Mouse (Mus musculus): ENCODE data around the gene Nfkbiz. TPM values are rescaled to one million over a fixed set of nuclear protein-coding genes. Genes with fewer than 3 reads are reported as not detected.
"Not testable (repeated sequence)": the region's sequence is repeated elsewhere in the genome, so short reads cannot be mapped to it uniquely, and the experiment has no call there.

Nfkbiz gene
- total RNA-seq (2021): 1 to 10 TPM; 3.0 to 4.0 TPM

GRCm38 (mm10) chr16:55838510-55839474 is at the start of gene Nfkbiz:
TSS of gene Nfkbiz (minus strand) at chr16:55838899.
- intact Hi-C loops (cut with DNase I): loop anchor here (1.0 to 10.0 kb wide), 2 partner anchors 15 to 224 kb away; no protein-coding TSS in a partner anchor

GRCm38 (mm10) chr16:55887814-55888583 is 49.3 kb upstream of the Nfkbiz start:
- intact Hi-C loops (cut with DNase I): no loop called here

More at GRCm38 (mm10) chr16:55838510-55839474, at the start of gene Nfkbiz:
- peak; percentile 96 for DNase-seq

GRCm38 (mm10) chr16:55884246-55884645 is 45.5 kb upstream of the Nfkbiz start:
- DNase-seq: no peak
- intact Hi-C loops (cut with DNase I): no loop called here

More at GRCm38 (mm10) chr16:55887814-55888583, 49.3 kb upstream of the Nfkbiz start:
- DNase-seq: no peak

DNA sequence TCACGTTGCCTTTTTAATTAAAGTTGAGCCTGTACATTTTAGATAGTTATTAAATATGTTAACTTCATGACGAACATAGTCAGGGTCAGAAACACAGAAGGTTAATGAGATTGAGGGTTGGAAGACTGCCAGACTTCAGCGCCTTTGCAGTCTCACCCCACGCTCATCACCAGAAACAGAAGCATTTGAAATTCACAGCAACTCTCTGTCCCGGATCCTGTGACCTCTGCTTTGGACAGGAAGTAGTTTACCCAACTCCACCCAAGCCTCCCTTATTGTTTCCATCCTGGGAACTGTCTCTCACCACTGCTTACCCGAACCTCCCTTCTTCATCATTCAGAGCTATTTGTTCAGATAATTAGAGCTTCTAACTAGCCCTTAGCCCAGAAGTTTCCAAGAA is 37.3 kb upstream of the Nfkbiz start:
- intact Hi-C loops (cut with DNase I): no loop called here
- peak in 1 of 2 experiments; percentile 12 for DNase-seq

DNA sequence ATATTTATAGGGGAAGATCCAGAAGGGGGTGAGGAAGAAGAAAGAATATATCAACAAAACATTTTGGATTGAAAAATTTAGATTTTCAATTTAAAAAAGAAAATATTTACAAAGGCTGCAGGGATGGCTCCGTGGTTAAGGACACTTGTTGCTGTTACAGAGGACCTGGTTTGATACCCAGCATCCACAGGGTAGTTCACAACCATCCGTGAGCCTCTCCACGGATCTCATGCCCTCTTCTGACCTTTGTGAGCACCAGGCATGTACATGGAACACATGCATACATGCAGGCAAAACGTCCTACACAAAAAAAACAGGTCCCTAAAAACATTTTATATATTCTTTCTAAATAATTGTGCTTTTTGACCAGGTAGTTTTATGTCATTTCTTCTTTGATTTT is 25.1 kb upstream of the Nfkbiz start:
- DNase-seq: no peak
- intact Hi-C loops (cut with DNase I): no loop called here

- intact Hi-C loops (cut with DNase I): no loop called here
These were observed 24.6 kb upstream of the Nfkbiz start for GRCm38 (mm10) chr16:55863149-55863815.

GRCm38 (mm10) chr16:55861104-55861503 is 22.4 kb upstream of the Nfkbiz start:
- no peak for DNase-seq
- intact Hi-C loops (cut with DNase I): no loop called here

More at GRCm38 (mm10) chr16:55863149-55863815, 24.6 kb upstream of the Nfkbiz start:
- DNase-seq: peak; percentile 64 to 78

- not testable (repeated sequence) for DNase-seq
- intact Hi-C loops (cut with DNase I): loop anchor here (10.0 kb wide), 1 partner anchor 165 kb away; no protein-coding TSS in a partner anchor
These were observed 20.7 kb upstream of the Nfkbiz start for GRCm38 (mm10) chr16:55859421-55859820.

- DNase-seq: peak; percentile 54 to 79
- intact Hi-C loops (cut with DNase I): loop anchor here (10.0 kb wide), 1 partner anchor 164 kb away; no protein-coding TSS in a partner anchor
These were observed 19.8 kb upstream of the Nfkbiz start for GRCm38 (mm10) chr16:55858465-55858864.

- intact Hi-C loops (cut with DNase I): loop anchor here (1.0 to 10.0 kb wide), 3 partner anchors 158 to 373 kb away; no protein-coding TSS in a partner anchor
- peak; percentile 77 to 87 for DNase-seq
These were observed 14.4 kb upstream of the Nfkbiz start for GRCm38 (mm10) chr16:55852943-55853727.

DNA sequence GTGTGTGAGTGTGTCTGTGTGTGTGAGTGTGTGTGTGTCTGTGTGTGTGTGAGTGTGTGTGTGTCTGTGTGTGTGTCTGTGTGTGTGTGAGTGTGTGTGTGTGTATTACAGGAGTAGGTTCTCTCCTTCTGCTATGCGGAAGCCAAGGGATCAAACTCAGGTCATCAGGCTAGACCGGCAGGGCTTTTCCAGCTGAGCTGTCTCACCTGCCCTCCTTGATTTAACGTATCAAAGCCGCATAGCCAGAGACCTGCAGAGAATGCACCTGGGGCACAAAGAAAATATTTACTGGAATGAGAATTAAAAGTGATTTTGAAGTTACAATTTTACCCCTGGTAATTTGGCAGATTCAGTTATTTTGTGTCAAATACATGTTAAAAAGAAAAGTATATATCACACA is 13.8 kb upstream of the Nfkbiz start:
- intact Hi-C loops (cut with DNase I): loop anchor here (10.0 kb wide), 1 partner anchor 158 kb away; no protein-coding TSS in a partner anchor
- DNase-seq: no peak

- intact Hi-C loops (cut with DNase I): loop anchor here (10.0 kb wide), 1 partner anchor 156 kb away; no protein-coding TSS in a partner anchor
- no peak for DNase-seq
These were observed 11.8 kb upstream of the Nfkbiz start for GRCm38 (mm10) chr16:55850485-55850884.

- intact Hi-C loops (cut with DNase I): no loop called here
- no peak for DNase-seq
These were observed 9.0 kb upstream of the Nfkbiz start for GRCm38 (mm10) chr16:55847679-55848078.

GRCm38 (mm10) chr16:55844847-55845246 is 6.1 kb upstream of the Nfkbiz start:
- DNase-seq: no peak
- intact Hi-C loops (cut with DNase I): no loop called here

GRCm38 (mm10) chr16:55843919-55844318 is 5.2 kb upstream of the Nfkbiz start:
- no peak for DNase-seq
- intact Hi-C loops (cut with DNase I): no loop called here

DNA sequence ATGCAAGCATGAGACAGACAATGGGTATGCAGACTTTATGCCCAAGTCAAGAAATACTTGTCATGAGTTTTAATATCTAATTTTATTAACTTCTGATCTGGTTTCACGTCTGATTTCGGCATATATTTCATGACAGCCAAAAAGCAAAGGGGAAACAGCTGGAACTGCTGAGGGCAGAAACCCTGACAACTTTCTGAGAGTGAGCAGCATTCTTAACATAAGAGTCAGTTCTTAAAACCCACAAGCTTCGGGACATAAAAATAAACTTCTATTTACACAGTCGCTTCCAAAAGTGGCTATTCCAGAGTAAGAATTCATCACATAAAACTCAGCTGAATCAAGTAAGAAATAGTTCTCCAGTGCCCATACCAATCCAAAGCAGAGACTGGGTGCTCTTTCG is 4.4 kb upstream of the Nfkbiz start:
- no peak for DNase-seq

GRCm38 (mm10) chr16:55841506-55841905 is 2.8 kb upstream of the Nfkbiz start:
- no peak for DNase-seq
- intact Hi-C loops (cut with DNase I): no loop called here

More for the DNA sequence above, 4.4 kb upstream of the Nfkbiz start:
- intact Hi-C loops (cut with DNase I): no loop called here

GRCm38 (mm10) chr16:55838129-55838509 is 580 bp downstream of the Nfkbiz start:
- intact Hi-C loops (cut with DNase I): loop anchor here (1.0 to 10.0 kb wide), 2 partner anchors 15 to 223 kb away; no protein-coding TSS in a partner anchor
- no peak for DNase-seq

DNA sequence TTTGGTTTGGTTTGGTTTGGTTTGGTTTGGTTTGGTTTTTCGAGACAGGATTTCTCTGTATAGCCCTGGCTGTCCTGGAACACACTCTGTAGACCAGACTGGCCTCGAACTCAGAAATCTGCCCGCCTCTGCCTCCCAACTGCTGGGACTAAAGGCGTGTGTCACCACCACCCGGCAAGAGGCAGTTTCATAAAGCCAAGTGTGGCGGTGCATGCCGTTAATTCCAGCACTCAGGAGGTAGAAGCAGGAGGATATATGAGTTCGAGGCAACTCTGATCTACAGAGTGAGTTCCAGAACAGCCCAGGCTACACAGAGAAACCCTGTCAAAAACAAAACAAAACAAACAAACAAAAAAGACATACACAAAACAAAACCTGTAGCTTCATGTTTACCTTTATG is 1.0 kb downstream of the Nfkbiz start:
- DNase-seq: not testable (repeated sequence)
- intact Hi-C loops (cut with DNase I): loop anchor here (1.0 to 10.0 kb wide), 2 partner anchors 14 to 223 kb away; no protein-coding TSS in a partner anchor

Measured in heart, postnatal 10 days (tissue).